Mouse (Mus musculus) cerebellum, adult 18-20 months (tissue): Measurements from ENCODE around the gene Aldh4a1.

Experiments used
- DNase-seq, 2 experiments: peaks; one replicate each; pipeline ENCODE4 v3.0.0; 2021

The Aldh4a1 gene

GRCm38 (mm10) chr4:139624116-139624489, 1.4 kb downstream of the Aldh4a1 start:
- DNase-seq, result no peak

DNA sequence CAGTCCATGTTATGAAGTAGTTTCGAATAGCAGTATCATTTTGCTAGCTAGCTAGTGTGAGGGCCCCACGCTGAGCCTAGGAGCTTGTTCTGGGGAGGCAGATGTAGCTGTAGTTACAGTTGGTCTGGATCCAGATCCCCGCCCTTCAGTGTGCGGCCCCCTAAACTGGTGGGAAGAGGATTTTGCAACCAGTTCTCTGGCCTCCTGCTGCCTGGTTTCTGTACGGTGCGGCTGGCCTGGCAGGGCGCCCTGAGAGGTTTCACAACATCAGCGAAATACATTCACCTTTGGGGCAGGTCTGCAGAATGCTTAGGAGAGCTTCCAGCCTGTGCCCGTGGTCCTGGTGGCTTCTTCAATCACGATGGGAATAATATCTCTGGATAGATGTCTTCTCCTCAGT, 2.0 kb downstream of the Aldh4a1 start:
- DNase-seq, result peak in 1 of 2 experiments; percentile 37

GRCm38 (mm10) chr4:139627361-139627760, 4.7 kb downstream of the Aldh4a1 start:
- no peak for DNase-seq

DNA sequence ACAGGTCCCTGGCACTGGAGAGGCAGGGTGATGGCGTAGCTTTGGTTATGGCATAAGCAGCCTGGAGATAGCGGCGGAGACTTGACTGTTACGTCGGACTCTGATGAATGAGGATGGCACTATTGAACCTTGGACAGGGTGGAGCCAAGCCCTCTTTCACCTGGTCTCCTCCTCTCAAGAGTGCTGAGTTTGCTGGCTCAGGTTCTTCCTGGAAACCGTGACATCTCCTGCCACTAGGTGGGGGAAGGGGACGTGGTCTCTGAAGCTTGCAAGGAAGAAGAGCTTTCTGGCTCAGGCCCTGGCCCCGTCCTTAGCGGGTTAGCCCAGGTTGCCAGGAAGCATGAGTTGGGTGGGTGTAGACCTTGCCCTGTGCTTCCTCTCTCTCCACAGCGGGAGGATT, 7.5 kb downstream of the Aldh4a1 start:
- no peak for DNase-seq

DNA sequence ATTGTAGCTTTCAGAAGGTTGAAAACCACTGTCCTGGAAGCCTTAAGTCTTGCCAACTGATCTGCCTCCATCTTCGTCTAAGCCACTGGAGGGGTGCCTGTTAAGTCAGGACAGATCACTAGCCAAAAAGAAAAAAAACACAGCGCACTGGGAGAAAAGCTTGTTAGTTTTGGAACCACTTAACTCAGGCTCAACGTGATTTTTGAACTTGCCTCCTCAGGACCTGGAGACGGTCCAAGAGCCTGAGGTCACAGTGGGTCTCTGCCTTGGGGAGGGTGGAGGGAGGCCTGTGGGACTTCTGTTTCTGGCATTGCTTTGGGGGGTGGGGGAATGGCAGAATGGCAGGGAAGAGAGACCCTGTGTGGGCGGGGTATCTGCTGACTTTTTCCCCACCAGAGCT, 8.5 kb downstream of the Aldh4a1 start:
- DNase-seq, result no peak

DNA sequence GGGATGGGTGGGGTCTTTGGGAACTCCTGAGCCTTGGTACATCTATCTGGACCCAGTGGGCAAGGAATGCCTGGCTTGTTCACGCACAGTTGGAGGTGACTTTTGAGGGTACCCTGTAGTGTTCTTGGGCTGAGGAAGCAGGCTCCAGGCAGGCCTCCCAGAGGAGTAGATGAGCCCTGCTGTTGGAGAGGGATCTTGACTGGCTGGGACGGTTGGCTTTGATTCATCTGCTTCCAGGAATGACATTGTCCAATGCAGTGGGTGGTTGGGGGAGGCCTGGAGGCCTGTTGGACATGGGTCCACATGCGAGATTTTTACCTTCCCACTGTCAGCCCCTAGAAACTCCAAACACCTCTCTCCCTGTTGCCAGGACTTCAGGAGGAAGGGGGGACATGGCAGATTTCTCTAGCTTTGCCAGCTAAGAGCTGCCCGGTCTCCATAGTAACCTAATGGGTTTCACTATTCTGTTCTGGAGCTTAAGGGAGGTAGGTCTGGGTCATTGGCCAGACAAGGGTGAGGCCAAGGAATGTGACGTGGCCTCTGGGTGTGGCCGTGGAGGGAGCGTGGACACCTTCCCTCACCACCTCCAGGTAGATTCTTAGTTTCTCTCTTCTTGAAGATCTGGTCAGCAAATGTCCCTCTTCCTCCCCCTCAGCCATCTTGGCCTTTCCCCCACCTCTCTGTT, 9.0 kb downstream of the Aldh4a1 start:
- DNase-seq, result no peak

DNA sequence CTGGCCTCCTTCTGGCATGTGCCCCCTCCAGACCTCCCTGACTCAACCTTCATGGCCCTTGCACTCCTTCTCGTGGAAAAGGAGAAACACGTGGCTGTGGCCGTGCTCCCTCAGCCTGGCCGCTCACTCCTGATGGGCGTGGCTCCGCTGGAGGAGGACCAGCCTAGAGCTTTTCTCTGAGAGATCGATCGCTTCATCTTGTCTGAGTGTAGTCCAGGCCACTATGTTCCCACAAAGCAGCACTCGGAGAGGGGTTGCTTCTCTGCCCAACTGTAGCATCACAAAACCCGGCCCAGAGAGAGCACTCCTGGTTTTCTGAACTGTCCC, 9.6 kb downstream of the Aldh4a1 start:
- DNase-seq, result no peak

DNA sequence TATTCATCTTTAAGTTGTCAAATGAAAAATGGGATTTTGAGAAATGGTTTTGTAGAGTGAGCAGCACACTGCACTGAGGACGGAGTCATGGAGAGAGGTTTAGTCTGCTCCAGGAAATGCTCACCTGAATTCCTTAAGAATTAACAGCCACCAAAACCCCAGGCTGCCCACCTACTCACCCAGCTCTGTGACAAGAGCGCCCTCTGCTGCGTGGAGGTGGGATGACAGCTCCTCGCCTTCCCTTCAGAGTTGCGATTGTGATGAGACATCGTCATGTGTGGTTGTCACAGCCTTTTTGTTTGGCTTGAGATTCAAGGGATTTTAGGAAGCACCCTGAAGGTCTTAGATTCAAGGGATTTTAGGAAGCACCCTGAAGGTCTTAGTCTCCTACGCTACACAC, 13.7 kb downstream of the Aldh4a1 start:
- peak; percentile 75 to 86 for DNase-seq

DNA sequence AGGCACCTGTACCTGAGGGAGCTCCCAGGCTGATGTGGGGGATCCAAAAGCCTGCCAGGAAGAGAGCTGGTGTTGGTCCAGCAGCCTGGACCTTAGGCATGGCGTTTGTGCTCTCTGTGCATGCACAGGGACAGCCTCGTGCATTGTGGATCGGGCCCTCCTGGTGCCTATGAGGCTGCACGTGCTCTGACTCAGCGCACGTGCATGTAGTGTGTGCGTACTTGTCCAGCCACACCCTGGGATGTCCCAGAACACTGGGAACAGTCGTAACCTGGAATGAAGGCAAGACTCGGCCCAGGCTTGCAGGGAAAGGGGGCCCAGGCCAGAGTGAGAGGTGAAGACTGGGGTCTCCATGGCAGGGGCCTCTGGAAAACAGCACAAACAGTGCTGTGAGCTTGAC, 15.2 kb downstream of the Aldh4a1 start:
- no peak for DNase-seq

- no peak for DNase-seq
Observed at GRCm38 (mm10) chr4:139638356-139638755, 15.7 kb downstream of the Aldh4a1 start.

DNA sequence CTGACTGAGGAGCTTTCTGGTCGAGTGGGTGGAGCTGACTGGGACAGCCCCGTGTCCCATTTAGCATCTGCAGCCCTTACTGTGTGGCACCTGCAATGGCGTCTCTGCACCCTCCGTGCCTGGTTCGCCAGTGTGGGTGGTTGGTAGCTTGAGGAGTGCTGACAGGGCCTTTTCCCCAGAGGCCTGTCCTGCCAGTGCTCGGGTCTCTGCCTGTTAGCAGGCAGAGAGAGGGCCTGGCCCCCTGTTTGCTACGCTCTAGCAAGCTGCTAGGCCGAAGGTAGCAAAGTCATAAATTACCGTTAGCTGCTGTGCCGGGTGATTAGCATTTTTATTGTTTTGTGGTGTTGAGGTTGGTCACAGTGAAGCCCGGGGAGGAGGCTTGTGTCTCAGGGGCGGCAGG, 17.1 kb downstream of the Aldh4a1 start:
- no peak for DNase-seq

DNA sequence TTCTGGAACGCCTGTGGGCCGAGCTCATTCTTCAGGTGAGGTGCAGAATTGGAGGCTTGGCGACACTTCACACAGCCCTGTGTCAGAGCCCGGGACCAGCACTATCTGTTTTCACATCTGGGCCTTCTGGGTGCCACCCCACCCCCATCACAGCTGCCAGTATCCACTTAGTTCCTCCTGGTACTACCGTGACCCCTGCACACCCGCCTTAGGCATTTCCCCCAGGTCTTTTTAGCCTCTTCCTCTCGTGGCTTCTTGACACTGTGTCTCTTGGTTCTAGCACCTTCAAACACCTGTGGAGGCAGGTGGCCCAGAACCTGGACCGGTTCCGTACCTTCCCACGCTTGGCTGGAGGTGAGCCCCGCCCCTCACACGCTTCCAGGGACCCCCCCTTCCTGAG, 17.7 kb downstream of the Aldh4a1 start:
- no peak for DNase-seq

DNA sequence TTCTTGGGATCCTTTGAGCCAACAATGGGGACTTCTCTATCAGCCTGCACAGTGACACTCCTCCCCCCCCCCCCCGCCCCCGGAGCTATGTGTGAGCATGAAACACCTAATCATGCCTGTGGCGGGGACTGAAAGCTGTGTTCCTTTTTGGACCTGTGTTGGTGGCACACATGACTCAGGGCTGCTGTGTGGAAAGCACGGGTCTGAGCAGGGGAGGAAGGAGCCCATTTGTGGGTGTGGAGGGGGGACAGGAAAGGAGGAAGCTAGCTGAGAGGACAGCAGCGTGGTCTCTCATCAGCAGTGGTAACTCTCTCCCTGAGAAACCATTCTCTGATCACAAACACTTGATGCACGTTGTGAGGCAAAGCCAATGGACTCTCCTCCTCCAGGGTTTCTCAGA, 18.1 kb downstream of the Aldh4a1 start:
- DNase-seq, result no peak

- no peak for DNase-seq
Observed at GRCm38 (mm10) chr4:139641829-139642425, 19.3 kb downstream of the Aldh4a1 start.

DNA sequence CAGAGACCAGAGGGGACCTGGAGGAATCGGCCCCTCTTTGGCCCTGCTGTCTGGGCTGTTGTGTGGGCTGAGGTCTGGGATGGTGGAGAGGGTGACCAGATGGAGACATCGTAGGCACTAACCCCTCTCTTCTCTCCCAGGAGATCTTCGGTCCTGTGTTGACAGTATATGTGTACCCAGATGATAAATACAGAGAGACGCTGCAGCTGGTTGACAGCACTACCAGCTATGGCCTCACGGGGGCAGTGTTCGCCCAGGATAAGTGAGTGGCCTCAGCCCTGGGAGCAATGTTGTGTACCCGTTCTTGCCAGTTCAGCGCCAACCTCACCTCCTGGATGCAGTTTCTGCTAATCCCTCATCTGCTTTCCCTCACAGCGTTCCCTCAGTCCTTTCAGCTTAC, 21.3 kb downstream of the Aldh4a1 start:
- peak; percentile 80 to 84 for DNase-seq

DNA sequence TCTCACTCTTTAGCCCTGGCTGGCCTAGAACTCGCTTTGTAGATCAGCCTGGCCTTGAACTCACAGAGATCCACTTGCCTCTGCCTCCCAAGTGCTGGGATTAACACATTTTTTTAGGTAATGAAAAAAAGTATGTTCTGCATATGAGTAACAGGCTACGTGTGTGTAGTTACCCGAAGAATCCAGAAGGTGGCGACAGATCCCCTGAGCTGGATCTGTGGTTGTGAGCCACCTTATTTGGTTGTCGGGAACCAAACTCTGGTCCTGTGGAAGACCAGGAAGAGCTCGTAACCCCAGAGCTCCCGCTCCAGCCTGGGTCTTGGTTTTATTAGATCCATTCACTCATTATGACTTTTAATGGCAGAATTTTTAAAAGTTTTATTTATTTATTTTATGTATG, 24.2 kb downstream of the Aldh4a1 start:
- no peak for DNase-seq

GRCm38 (mm10) chr4:139650086-139650743, 27.5 kb downstream of the Aldh4a1 start:
- no peak for DNase-seq

DNA sequence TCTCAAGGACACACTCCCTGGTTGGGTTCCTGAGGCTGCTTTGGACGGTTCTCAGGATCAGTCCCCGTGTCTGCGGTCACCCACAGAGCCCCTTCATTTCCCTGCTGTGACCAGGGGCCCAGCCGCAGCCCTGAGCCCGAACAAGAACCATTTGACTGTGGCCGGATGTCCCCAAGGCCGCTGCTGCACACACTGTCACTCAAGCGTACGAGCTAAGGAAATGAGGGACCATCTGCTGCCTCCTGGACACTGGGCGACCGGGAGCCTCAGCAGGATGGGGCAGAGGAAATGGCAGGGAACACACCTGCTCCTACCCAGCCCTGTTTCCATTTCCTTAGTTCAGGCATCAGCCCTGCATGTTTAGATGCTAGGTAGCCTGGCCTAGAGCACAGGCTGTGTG, 28.2 kb downstream of the Aldh4a1 start:
- DNase-seq, result peak; percentile 42 to 53

DNA sequence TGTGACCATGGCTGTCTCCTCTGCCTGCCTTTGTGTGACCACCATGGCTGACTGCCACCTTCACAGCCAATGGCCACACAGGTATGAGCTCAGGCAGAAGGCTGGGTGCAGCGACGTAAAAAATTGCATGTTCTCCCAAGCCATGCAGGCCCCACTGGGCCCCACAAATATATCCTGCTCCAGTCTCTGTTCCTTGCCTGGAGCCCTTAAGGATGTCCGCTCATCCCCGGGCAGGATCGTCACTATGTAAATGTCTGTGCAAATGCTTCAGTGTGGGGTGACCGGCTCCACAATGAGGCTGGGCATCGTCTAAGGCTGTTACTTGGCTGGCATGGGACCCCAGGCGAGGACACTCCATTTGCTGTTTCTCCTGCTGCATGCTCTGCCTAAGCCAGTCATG, 30.6 kb downstream of the Aldh4a1 start, which contains the start of gene Tas1r2:
Gene Tas1r2 (plus strand): TSS at position 301 of the 400 bp plus-strand sequence.
- no peak for DNase-seq

DNA sequence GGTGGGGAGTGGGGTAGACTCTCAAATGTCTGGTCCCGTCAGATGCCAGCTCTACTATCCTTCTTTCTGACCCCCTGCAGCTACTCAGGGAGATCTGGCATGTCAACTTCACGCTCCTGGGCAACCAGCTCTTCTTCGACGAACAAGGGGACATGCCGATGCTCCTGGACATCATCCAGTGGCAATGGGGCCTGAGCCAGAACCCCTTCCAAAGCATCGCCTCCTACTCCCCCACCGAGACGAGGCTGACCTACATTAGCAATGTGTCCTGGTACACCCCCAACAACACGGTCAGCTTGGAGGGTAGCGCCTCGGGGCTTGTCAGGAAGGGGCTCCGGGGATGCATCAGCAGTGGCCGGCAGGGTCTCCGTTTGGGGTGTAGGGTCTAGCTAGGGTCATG, 39.2 kb downstream of the Aldh4a1 start:
- DNase-seq, result peak in 1 of 2 experiments; percentile 24

DNA sequence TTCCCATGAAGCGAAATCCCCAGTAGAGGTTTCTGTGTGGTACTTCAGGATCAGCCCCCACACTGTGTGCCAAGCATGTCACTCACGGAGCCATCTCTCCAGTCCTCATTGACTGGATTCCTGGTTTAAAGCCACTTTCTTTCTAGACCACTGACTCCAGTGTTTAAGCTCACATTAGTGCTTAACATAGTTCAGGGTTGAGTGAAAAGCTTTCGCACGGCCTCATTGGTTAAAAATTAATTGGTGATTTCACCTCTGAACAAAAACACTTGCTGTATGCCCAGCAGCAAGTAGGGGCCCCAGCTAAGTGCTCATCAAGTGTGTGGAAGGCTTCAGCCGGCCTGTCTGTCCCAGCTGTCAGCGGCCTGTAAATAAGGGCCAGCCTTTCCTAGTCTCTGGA, 45.0 kb downstream of the Aldh4a1 start:
- DNase-seq, result no peak

GRCm38 (mm10) chr4:139669847-139670246, 47.2 kb downstream of the Aldh4a1 start:
- DNase-seq, result peak; percentile 61 to 82

DNA sequence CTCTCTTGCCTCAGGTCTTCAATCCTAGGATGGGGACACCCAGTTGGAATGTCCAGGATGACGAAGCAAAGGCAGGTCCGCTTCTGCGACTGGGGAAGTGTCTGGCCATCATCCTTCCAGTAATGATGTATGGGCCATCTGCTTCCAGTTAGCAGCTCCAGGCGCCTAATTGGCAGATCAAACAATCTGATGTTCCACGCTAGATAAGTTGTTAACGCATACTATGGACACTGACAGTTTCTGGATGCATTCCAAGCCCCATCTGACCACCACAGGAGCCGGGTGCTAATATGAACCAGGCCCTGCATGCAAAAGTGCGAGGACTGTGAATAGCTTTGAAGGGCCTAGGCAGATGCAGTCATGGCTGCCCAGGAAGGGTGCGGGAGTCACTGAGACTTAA, 53.0 kb downstream of the Aldh4a1 start:
- DNase-seq, result no peak
